Mouse (Mus musculus): Measurements from ENCODE around the gene Cdc42ep2. TPM values are rescaled to one million over a fixed set of nuclear protein-coding genes. Genes with fewer than 3 reads are reported as not detected.

The Cdc42ep2 gene
- total and polyA plus RNA-seq, 3 experiments = 0.76 to 2.2 (median 1.8) TPM

GRCm38 (mm10) chr19:5945027-5945426, 20.4 kb upstream of the Cdc42ep2 start:
- Histone ChIP-seq H3K36me3 (replicated peaks) (peaks cover 98% of the 10 kb centered on the region), H3K4me1 (ENCODE audit: insufficient read depth, low read depth, low read length) (peaks cover 18% of the 10 kb centered on the region), H3K4me3 (ENCODE audit: low read depth, low read length) (no peak overlapping the region), H3K9me3 (replicated peaks) (no peaks in the 10 kb centered on the region), H3K27me3 (ENCODE audit: insufficient read depth, low read length) (no peaks in the 10 kb centered on the region)
- peak; percentile 36 for DNase-seq (ENCODE audit: low spot score)
- TF ChIP-seq CTCF (IDR thresholded peaks at IDR 0.05; ENCODE audit: low read depth, low read length) = no peak
- TF ChIP-seq GATA1 (IDR thresholded peaks at IDR 0.05; ENCODE audit: borderline replicate concordance, low read length) = no peak
- no peak for TF ChIP-seq TAL1 (conservative IDR thresholded peaks at IDR 0.05; ENCODE audit: low read depth, low read length)
- no peak for TF ChIP-seq POLR2AphosphoS5 (IDR thresholded peaks at IDR 0.05; ENCODE audit: insufficient replicate concordance, low read depth, low read length)
- TF ChIP-seq GATA2 (IDR thresholded peaks at IDR 0.05; ENCODE audit: borderline replicate concordance, low read depth, low read length) = no peak
- peak; percentile 54 for ATAC-seq (ENCODE audit: extremely low read depth, insufficient number of reproducible peaks, low FRiP score, poor library complexity, severe bottlenecking)

- no peaks in the 10 kb centered on the region for H3K27me3 ChIP-seq (ENCODE audit: insufficient read depth, low read length)
- TF ChIP-seq TAL1 (conservative IDR thresholded peaks at IDR 0.05; ENCODE audit: low read depth, low read length) = no peak
- no peak for ATAC-seq (ENCODE audit: extremely low read depth, insufficient number of reproducible peaks, low FRiP score, poor library complexity, severe bottlenecking)
- H3K4me3 ChIP-seq (ENCODE audit: low read depth, low read length) = no peak overlapping the region
- peaks cover 98% of the 10 kb centered on the region for H3K36me3 ChIP-seq (replicated peaks)
- no peaks in the 10 kb centered on the region for H3K9me3 ChIP-seq (replicated peaks)
- peaks cover 20% of the 10 kb centered on the region for H3K4me1 ChIP-seq (ENCODE audit: insufficient read depth, low read depth, low read length)
- no peak for DNase-seq (ENCODE audit: low spot score)
These were observed 19.5 kb upstream of the Cdc42ep2 start for GRCm38 (mm10) chr19:5944145-5944544.

DNA sequence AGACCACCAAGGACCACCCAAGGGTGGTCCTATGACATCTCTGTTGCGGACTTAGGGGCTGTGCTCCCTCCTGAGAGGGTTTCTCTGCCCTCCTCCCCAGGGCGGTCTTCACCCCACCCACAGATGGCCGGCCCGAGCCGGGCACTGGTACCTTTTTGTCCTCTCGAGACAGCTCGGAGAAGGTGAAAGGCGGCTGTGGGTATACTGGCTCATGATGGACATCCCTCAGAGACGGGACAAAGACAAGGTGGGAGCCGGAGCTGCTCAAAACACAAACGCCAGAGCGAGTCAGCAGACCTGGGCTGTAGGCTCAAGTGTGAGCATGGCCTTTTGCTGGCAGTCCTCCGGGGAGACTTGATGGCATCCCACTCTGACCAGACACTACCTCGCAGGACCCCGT, 18.8 kb upstream of the Cdc42ep2 start:
- Histone ChIP-seq H3K27me3 (ENCODE audit: insufficient read depth, low read length) (no peaks in the 10 kb centered on the region), H3K4me3 (ENCODE audit: low read depth, low read length) (no peak overlapping the region), H3K36me3 (replicated peaks) (peaks cover 96% of the 10 kb centered on the region), H3K4me1 (ENCODE audit: insufficient read depth, low read depth, low read length) (peaks cover 24% of the 10 kb centered on the region), H3K9me3 (replicated peaks) (no peaks in the 10 kb centered on the region)
- ATAC-seq (ENCODE audit: extremely low read depth, insufficient number of reproducible peaks, low FRiP score, poor library complexity, severe bottlenecking) (no peak), DNase-seq (ENCODE audit: low spot score) (no peak)
- TF ChIP-seq TAL1 (conservative IDR thresholded peaks at IDR 0.05; ENCODE audit: low read depth, low read length) = no peak

GRCm38 (mm10) chr19:5942581-5942980, 18.0 kb upstream of the Cdc42ep2 start:
- peaks cover 31% of the 10 kb centered on the region for H3K4me1 ChIP-seq (ENCODE audit: insufficient read depth, low read depth, low read length)
- no peak overlapping the region for H3K4me3 ChIP-seq (ENCODE audit: low read depth, low read length)
- DNase-seq (ENCODE audit: low spot score) = no peak
- no peaks in the 10 kb centered on the region; the same call in 1 of the 2 replicates for H3K27me3 ChIP-seq (ENCODE audit: insufficient read depth, low read length)
- peaks cover 96% of the 10 kb centered on the region for H3K36me3 ChIP-seq (replicated peaks)
- ATAC-seq (ENCODE audit: extremely low read depth, insufficient number of reproducible peaks, low FRiP score, poor library complexity, severe bottlenecking) = no peak
- TF ChIP-seq TAL1 (conservative IDR thresholded peaks at IDR 0.05; ENCODE audit: low read depth, low read length) (no peak), POLR2AphosphoS5 (IDR thresholded peaks at IDR 0.05; ENCODE audit: insufficient replicate concordance, low read depth, low read length) (no peak), CTCF (IDR thresholded peaks at IDR 0.05; ENCODE audit: low read depth, low read length) (no peak), GATA2 (IDR thresholded peaks at IDR 0.05; ENCODE audit: borderline replicate concordance, low read depth, low read length) (no peak), GATA1 (IDR thresholded peaks at IDR 0.05; ENCODE audit: borderline replicate concordance, low read length) (no peak)
- H3K9me3 ChIP-seq (replicated peaks) = no peaks in the 10 kb centered on the region

GRCm38 (mm10) chr19:5940656-5941055, 16.0 kb upstream of the Cdc42ep2 start:
- no peak for TF ChIP-seq GATA1 (IDR thresholded peaks at IDR 0.05; ENCODE audit: borderline replicate concordance, low read length)
- Histone ChIP-seq H3K4me3 (ENCODE audit: low read depth, low read length) (no peak overlapping the region), H3K27me3 (ENCODE audit: insufficient read depth, low read length) (no peaks in the 10 kb centered on the region; the same call in 1 of the 2 replicates), H3K4me1 (ENCODE audit: insufficient read depth, low read depth, low read length) (peaks cover 28% of the 10 kb centered on the region), H3K36me3 (replicated peaks) (peaks cover 82% of the 10 kb centered on the region), H3K9me3 (replicated peaks) (no peaks in the 10 kb centered on the region)
- ATAC-seq (ENCODE audit: extremely low read depth, insufficient number of reproducible peaks, low FRiP score, poor library complexity, severe bottlenecking) = no peak
- DNase-seq (ENCODE audit: low spot score) = no peak

- Histone ChIP-seq H3K36me3 (replicated peaks) (peaks cover 77% of the 10 kb centered on the region), H3K27me3 (ENCODE audit: insufficient read depth, low read length) (peaks cover 4% of the 10 kb centered on the region)
These were observed 15.6 kb upstream of the Cdc42ep2 start for GRCm38 (mm10) chr19:5940173-5940572.

DNA sequence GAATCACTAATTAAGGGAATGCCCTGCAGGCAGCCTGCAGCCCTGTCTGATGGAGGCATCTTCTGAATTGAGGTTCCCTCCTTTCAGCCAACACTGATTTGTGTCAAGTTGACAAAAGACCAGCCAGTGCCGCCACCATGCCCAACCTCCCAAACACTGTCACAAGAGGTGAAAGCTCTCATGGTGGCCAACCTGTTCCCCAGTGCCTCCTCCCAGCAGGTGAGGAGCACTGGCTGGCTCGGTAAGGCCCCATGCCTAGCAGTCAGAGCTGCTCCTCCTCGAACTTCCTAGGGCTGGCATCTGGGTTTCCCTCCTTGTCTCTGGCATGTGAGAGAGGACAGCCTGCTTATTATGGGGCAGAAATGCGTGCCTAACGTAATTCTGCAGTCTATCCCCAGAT, 15.1 kb upstream of the Cdc42ep2 start:
- DNase-seq (ENCODE audit: low spot score) = no peak
- TF ChIP-seq TAL1 (conservative IDR thresholded peaks at IDR 0.05; ENCODE audit: low read depth, low read length) (no peak), POLR2AphosphoS5 (IDR thresholded peaks at IDR 0.05; ENCODE audit: insufficient replicate concordance, low read depth, low read length) (no peak), GATA2 (IDR thresholded peaks at IDR 0.05; ENCODE audit: borderline replicate concordance, low read depth, low read length) (no peak), CTCF (IDR thresholded peaks at IDR 0.05; ENCODE audit: low read depth, low read length) (no peak), GATA1 (IDR thresholded peaks at IDR 0.05; ENCODE audit: borderline replicate concordance, low read length) (no peak)
- Histone ChIP-seq H3K27me3 (ENCODE audit: insufficient read depth, low read length) (peaks cover 8% of the 10 kb centered on the region), H3K4me1 (ENCODE audit: insufficient read depth, low read depth, low read length) (peaks cover 26% of the 10 kb centered on the region), H3K36me3 (replicated peaks) (peaks cover 72% of the 10 kb centered on the region), H3K4me3 (ENCODE audit: low read depth, low read length) (no peak overlapping the region), H3K9me3 (replicated peaks) (no peaks in the 10 kb centered on the region)
- no peak for ATAC-seq (ENCODE audit: extremely low read depth, insufficient number of reproducible peaks, low FRiP score, poor library complexity, severe bottlenecking)

More at GRCm38 (mm10) chr19:5940173-5940572, 15.6 kb upstream of the Cdc42ep2 start:
- H3K4me1 ChIP-seq (ENCODE audit: insufficient read depth, low read depth, low read length) = peaks cover 26% of the 10 kb centered on the region
- TF ChIP-seq GATA2 (IDR thresholded peaks at IDR 0.05; ENCODE audit: borderline replicate concordance, low read depth, low read length) = no peak
- no peak for ATAC-seq (ENCODE audit: extremely low read depth, insufficient number of reproducible peaks, low FRiP score, poor library complexity, severe bottlenecking)
- H3K4me3 ChIP-seq (ENCODE audit: low read depth, low read length) = no peak overlapping the region
- H3K9me3 ChIP-seq (replicated peaks) = no peaks in the 10 kb centered on the region
- no peak for DNase-seq (ENCODE audit: low spot score)

Measured in G1E (cell line).